Mouse (Mus musculus) right cerebral cortex, postnatal 36 days (tissue): ENCODE measurements around the gene Olfr270.

Source experiments
- DNase-seq, 2 experiments: peaks; one replicate each; pipeline ENCODE4 v3.0.0; 2022; ENCODE audit warnings: low spot score in 2 of 2, mixed read lengths in 1 of 2

The Olfr270 gene

DNA sequence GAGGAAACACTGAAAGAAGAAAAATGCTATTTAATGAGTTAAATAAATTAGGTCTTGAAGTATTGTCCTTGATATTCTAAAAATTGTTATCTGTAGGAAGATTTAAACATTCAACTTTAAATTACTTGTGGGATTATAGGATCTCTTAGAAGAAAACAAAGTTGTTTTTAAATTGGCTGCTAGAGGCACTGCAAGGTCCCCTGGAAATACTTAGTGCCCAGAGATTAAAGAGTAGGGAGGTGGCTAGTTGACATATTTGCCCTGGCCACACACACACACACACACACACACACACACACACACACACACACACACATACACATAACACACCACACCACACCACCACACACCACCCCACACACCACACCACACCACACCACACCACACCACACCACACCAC lies at the start of gene Olfr270:
TSS of gene Olfr270 (plus strand) at position 301 of the 400 bp plus-strand sequence.
- DNase-seq = no peak

DNA sequence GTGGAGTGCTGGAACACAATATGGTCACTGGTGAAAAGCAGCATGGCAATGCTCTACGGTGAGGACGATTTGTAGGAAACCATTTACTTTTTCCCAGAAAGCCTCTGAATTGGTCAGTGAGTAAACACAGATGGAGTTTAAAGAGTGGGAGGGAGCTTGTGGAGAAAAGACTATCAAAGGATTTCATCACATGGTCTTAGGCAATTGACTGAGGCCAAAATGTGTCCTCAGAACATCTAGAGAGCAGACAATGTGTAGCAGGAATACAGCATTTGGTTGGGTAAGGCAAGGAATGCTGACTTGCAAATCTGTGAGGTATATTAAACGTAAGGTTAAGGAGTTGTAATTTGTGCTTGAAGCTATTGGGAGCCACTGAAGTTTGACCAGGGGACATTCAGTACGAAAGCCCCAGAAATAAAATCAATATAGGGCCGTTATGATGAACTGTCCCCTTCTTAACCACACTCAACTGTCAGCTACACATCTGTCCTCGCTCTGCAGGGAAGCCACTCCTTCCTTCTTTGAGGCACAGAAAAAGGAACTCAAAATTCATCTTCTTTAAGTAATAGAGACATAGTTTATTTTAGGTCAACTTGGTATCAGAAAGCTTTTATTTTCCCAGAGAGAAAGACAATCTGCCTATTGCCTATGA lies 47.6 kb upstream of the Olfr270 start:
- no peak for DNase-seq

DNA sequence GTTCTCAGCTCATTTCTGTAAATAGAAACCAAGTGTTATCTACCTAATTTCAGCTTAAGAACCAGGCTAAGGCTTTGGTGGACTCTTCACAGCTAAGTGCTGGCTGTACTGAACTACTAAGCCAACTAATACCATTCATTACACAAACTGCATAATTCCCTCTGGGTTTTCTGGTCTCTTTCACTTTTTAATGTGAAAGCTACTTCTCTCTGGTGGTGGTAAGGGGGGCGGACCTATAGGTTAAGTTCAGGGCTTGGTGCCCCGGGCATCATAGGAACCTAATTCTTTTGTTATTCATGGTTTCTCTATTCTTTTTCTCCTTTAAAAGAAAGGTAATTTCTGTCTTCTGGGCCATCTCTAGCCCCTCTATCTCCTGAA lies 47.0 kb upstream of the Olfr270 start:
- DNase-seq = no peak

GRCm38 (mm10) chr4:52919078-52919477 lies 45.3 kb upstream of the Olfr270 start, which contains the start of gene Olfr272:
Olfr272 (minus strand) TSS chr4:52919178.
- no peak for DNase-seq

GRCm38 (mm10) chr4:52930480-52930879 lies 33.9 kb upstream of the Olfr270 start:
- no peak for DNase-seq

DNA sequence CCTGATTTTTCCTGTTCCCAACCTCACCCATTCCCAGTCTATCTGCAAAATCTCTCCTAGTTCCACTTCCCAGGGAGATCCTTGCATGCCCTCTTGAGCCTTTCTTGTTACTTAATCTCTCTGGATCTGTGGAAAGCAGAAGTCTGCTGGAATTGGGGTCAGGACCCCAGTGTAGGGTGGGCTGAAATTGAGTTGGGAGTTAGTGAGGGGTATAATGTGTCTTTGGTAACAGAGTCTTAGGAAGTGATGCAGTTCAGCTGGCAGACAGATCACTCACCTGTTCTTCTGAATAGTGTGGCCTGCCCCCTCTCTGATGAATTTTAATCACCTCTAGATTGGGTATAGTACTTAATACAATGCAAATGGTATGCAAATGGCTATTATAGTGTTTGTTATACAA lies 17.7 kb upstream of the Olfr270 start:
- DNase-seq = no peak

DNA sequence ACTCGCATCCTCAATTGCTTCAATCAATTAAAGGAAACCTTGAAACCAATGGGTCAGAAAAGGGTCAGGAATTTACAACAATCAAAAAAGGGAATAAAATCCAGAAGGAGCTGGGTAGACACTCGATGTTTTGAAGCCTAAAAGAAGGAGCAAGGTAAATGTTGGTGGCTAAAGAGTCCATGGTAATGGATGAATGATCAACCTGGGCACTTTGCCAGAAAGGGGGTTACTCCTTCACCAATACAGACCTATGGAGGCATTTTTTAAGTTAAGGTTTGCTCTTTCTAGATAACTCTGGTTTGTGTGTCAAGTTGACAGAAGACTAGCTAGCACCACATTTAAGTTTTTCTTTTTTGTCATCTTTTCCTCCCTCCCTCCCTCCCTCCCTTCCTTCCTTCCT lies 15.3 kb upstream of the Olfr270 start:
- DNase-seq = no peak

GRCm38 (mm10) chr4:52958693-52959092 lies 5.7 kb upstream of the Olfr270 start:
- peak; percentile 51 to 62 for DNase-seq

GRCm38 (mm10) chr4:52985216-52985615 lies 20.9 kb downstream of the Olfr270 start:
- DNase-seq = peak in 1 of 2 experiments; percentile 2

DNA sequence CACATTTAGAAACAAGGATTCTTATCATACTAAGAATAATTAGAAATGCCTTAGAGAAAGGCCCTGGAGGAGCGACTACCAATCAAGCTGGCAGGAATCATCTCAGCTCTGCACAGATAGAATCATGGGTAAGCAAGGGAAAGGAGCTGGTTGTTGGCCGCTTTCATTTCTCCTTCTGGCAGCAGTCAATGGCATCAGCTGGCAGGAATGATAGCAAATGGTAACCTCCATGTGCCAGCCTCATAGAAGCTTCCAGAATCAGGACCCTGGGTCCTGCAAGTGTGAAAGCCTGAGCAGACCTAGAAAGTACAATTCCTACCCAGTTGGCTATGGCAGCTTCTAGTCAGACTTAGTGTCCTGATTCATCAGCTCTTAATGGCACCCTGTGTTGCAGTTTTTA lies 21.9 kb downstream of the Olfr270 start:
- no peak for DNase-seq

DNA sequence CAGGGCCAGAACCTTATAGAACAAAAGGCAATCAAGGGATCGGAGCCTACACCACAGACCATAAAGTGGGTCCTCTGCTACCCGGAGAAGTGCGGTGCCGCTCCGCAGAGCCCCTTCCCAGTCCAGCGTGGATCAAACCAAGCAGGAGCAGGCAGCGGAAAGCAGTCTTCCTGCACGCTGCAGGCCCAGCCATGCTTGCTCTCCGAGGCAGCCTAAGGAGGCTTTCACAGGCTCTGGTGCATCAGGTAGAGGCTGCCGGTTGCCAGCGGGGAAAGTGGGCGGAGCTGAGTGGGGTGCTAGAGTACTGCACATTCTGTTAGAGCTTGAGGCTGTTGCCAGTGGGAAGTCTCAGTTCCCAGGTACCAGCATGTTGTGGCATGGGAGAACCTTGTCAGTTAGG lies 24.9 kb downstream of the Olfr270 start, which contains the start of gene Nipsnap3a:
TSS of gene Nipsnap3a (plus strand) at position 25 of the 400 bp plus-strand sequence.
- DNase-seq = no peak

GRCm38 (mm10) chr4:52999449-52999848 lies 35.1 kb downstream of the Olfr270 start:
- DNase-seq = no peak

DNA sequence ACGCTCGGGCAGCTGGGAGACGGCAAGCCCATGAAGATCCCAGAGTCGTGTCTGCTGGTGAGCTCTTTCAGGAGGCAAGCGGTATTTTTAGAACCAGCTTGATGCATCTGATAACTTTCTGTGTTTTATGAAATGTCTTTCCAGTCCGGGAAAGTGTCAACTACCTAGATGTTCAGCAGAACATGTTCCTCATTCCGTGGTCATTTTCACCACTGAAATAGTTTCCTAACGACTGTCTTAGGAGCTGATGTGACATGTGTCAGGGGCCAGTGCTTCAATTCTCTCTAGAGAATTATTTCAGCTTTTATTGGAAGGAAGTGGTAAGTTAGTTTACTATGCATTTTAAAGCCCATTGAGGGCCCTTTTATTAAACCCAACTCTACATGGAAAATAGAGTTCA lies 35.8 kb downstream of the Olfr270 start:
- DNase-seq = no peak

DNA sequence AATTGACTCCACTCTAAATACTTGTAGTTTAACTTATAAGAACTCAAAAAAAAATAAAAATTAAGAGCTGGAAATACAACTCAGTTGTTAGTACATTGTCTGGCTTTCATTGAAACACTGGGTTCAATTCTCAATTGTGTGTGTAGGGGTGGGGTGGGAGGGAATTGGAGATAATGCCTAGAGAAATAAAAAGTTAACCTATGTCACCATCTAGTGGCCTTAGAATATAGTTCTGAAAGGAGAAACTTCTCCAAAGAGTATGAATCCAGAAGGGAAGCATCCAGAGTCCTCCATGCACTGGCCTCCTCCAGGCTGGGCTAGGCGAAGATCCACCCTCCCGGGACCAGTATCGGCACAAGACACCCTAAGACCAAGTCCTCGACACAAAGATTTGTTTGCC lies 44.8 kb downstream of the Olfr270 start:
- no peak for DNase-seq

- no peak for DNase-seq
Measured at GRCm38 (mm10) chr4:53009871-53010270, 45.5 kb downstream of the Olfr270 start.

- DNase-seq = peak; percentile 95 to 96
Measured at GRCm38 (mm10) chr4:53011732-53012361, 47.5 kb downstream of the Olfr270 start, which contains the start of gene Nipsnap3b. Nipsnap3b (plus strand) TSS chr4:53011880.

GRCm38 (mm10) chr4:53014421-53014820 lies 50.1 kb downstream of the Olfr270 start:
- DNase-seq = no peak

DNA sequence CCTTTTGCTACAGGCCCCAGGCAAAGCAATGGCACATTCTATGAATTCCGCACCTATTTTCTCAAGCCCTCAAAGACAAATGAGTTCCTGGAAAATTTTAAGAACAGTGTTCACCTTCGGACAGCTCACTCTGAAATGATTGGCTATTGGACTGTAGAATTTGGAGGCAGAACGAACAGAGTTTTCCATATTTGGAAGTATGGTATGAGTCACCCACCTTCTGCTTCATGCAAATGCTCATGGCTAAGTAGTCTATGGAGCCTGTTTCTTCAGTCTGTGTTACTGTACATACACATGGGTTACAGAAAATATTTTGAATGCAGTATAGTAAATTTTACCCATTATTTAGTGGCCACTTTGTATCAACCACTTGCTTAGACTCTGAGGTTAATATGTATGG lies 50.7 kb downstream of the Olfr270 start:
- no peak for DNase-seq

- no peak for DNase-seq
Measured at GRCm38 (mm10) chr4:53018392-53018791, 54.0 kb downstream of the Olfr270 start.
